Mouse (Mus musculus) CH12F3 (cell line): Measurements from ENCODE around the gene Clpb.

ENCODE experiments used
- in situ Hi-C: fragments of 300-500 bp; cut with MboI; formaldehyde crosslinking; loops from 2 replicates; pipeline ENCODE4 v1.14.3; 2020; ENCODE audit warnings: low sequenced_read_pairs

The Clpb gene

GRCm38 (mm10) chr7:101713828-101714400, 50.5 kb downstream of the Clpb start:
- in situ Hi-C loops: no loop called here

GRCm38 (mm10) chr7:101715041-101715551, 51.7 kb downstream of the Clpb start:
- in situ Hi-C loops: no loop called here

- in situ Hi-C loops: no loop called here
Measured at GRCm38 (mm10) chr7:101720356-101720755, 56.9 kb downstream of the Clpb start.

- in situ Hi-C loops: no loop called here
Measured at GRCm38 (mm10) chr7:101725081-101725480, 61.6 kb downstream of the Clpb start.

GRCm38 (mm10) chr7:101726980-101727379, 63.5 kb downstream of the Clpb start:
- in situ Hi-C loops: no loop called here

- in situ Hi-C loops: no loop called here
Measured at GRCm38 (mm10) chr7:101732096-101732495, 68.7 kb downstream of the Clpb start.

- in situ Hi-C loops: no loop called here
Measured at GRCm38 (mm10) chr7:101733042-101733441, 69.6 kb downstream of the Clpb start.

- in situ Hi-C loops: no loop called here
Measured at GRCm38 (mm10) chr7:101735297-101735696, 71.9 kb downstream of the Clpb start.

GRCm38 (mm10) chr7:101737735-101738134, 74.3 kb downstream of the Clpb start:
- in situ Hi-C loops: no loop called here

GRCm38 (mm10) chr7:101739602-101740001, 76.2 kb downstream of the Clpb start:
- in situ Hi-C loops: no loop called here

- in situ Hi-C loops: no loop called here
Measured at GRCm38 (mm10) chr7:101743487-101743886, 80.1 kb downstream of the Clpb start.

- in situ Hi-C loops: no loop called here
Measured at GRCm38 (mm10) chr7:101746559-101747334, 83.3 kb downstream of the Clpb start.

GRCm38 (mm10) chr7:101750268-101750667, 86.8 kb downstream of the Clpb start:
- in situ Hi-C loops: no loop called here

- in situ Hi-C loops: no loop called here
Measured at GRCm38 (mm10) chr7:101752346-101752745, 88.9 kb downstream of the Clpb start.

- in situ Hi-C loops: no loop called here
Measured at GRCm38 (mm10) chr7:101753492-101753891, 90.1 kb downstream of the Clpb start.

- in situ Hi-C loops: no loop called here
Measured at GRCm38 (mm10) chr7:101754416-101754815, 91.0 kb downstream of the Clpb start.

GRCm38 (mm10) chr7:101755301-101755700, 91.9 kb downstream of the Clpb start:
- in situ Hi-C loops: no loop called here

GRCm38 (mm10) chr7:101761899-101762780, 98.7 kb downstream of the Clpb start:
- in situ Hi-C loops: no loop called here

- in situ Hi-C loops: no loop called here
Measured at GRCm38 (mm10) chr7:101767335-101767907, 104.0 kb downstream of the Clpb start.

- in situ Hi-C loops: no loop called here
Measured at GRCm38 (mm10) chr7:101770051-101770450, 106.6 kb downstream of the Clpb start.

- in situ Hi-C loops: no loop called here
Measured at GRCm38 (mm10) chr7:101771604-101772003, 108.2 kb downstream of the Clpb start.
